Mouse (Mus musculus) liver, embryonic 11.5 days (tissue): ENCODE measurements around the gene Tmprss12. TPM values are rescaled to one million over a fixed set of nuclear protein-coding genes. Genes with fewer than 3 reads are reported as not detected.
A peak's percentile ranks its signal among the peaks of the same experiment; 100 is the strongest.
"Not testable (repeated sequence)": the region's sequence is repeated elsewhere in the genome, so short reads cannot be mapped to it uniquely, and the experiment has no call there.

Source experiments
- ATAC-seq: fragments of 200-750 bp; cut with Nextera tagmentation; replicated peaks from 2 replicates; pipeline ENCODE4 v1.8.0; 2017; ENCODE audit warnings: moderate number of reproducible peaks, mild to moderate bottlenecking, moderate TSS enrichment, moderate library complexity; ENCODE audit not compliant: low FRiP score
- DNase-seq: peaks from one replicate; pipeline ENCODE4 v3.0.0-alpha.2; 2017; ENCODE audit warnings: low spot score
- H3K27ac ChIP-seq: fragments of 300-500 bp; sonication (generic); 2 replicates; pipeline ENCODE4 v1.5.1; 2014; ENCODE audit warnings: mild to moderate bottlenecking, low read depth, low read length, control low read depth
- H3K27me3 ChIP-seq: fragments of 300-500 bp; sonication (generic); replicated peaks from 2 replicates; pipeline ENCODE4 v1.6.1; 2014; ENCODE audit warnings: low read length, mixed read lengths; ENCODE audit not compliant: control insufficient read depth, insufficient read depth
- H3K36me3 ChIP-seq: fragments of 300-500 bp; sonication (generic); 2 replicates; pipeline ENCODE4 v1.6.1; 2014; ENCODE audit warnings: mild to moderate bottlenecking, low read length, moderate library complexity, mixed read lengths; ENCODE audit not compliant: control insufficient read depth, insufficient read depth
- H3K4me1 ChIP-seq: fragments of 300-500 bp; sonication (generic); replicated peaks from 2 replicates; pipeline ENCODE4 v1.6.1; 2014; ENCODE audit warnings: low read length, mixed read lengths; ENCODE audit not compliant: control insufficient read depth, insufficient read depth
- H3K4me2 ChIP-seq: fragments of 300-500 bp; sonication (generic); 2 replicates; pipeline ENCODE4 v1.6.1; 2014; ENCODE audit warnings: mild to moderate bottlenecking, control low read depth, moderate library complexity
- H3K4me3 ChIP-seq: fragments of 300-500 bp; sonication (generic); 2 replicates; pipeline ENCODE4 v1.5.1; 2014; ENCODE audit warnings: low read depth, low read length, control low read depth
- H3K9ac ChIP-seq: fragments of 300-500 bp; sonication (generic); 2 replicates; pipeline ENCODE4 v1.6.1; 2014; ENCODE audit warnings: low read depth, low read length, control low read depth
- H3K9me3 ChIP-seq: fragments of 300-500 bp; sonication (generic); 2 replicates; pipeline ENCODE4 v1.6.1; 2016; ENCODE audit warnings: low read length, inconsistent platforms, mixed read lengths; ENCODE audit not compliant: control insufficient read depth
- WGBS: fragments of 180-500 bp; shearing (Covaris S2); extraction: QIAGEN DNeasy Blood & Tissue Kit; methylation state at CpG from one replicate; pipeline ENCODE4 v1.1.7; 2014; 5-methylcytosine and 5-hydroxymethylcytosine counted together
- polyA plus RNA-seq: library from polyadenylated mRNA; unstranded; fragments of >200 nt; fragmentation: Nextera tagmentation; extraction: Ambion mirVana; gene quantifications from 2 replicates; pipeline ENCODE4 v1.2.1, GENCODE M21; 2014

Gene Tmprss12
- polyA plus RNA-seq, 1 experiment from 2014 or later = not detected

GRCm38 (mm10) chr15:100292326-100292725 lies 11.7 kb downstream of the Tmprss12 start:
- DNase-seq = no peak
- no peak overlapping the region for H3K9ac ChIP-seq
- 61% methylated on average over 7 of the region's 7 CpGs for WGBS
- no peaks in the 10 kb centered on the region for H3K4me1 ChIP-seq
- H3K4me3 ChIP-seq = no peak overlapping the region
- H3K4me2 ChIP-seq = no peak overlapping the region
- no peaks in the 10 kb centered on the region for H3K36me3 ChIP-seq
- no peak overlapping the region for H3K27ac ChIP-seq
- ATAC-seq = no peak
- no peaks in the 10 kb centered on the region for H3K27me3 ChIP-seq
- H3K9me3 ChIP-seq = no peaks in the 10 kb centered on the region

GRCm38 (mm10) chr15:100297856-100298255 lies 17.2 kb downstream of the Tmprss12 start:
- H3K4me3 ChIP-seq = no peak overlapping the region
- no peaks in the 10 kb centered on the region for H3K36me3 ChIP-seq
- WGBS = 73% methylated on average over 5 of the region's 5 CpGs
- no peak overlapping the region for H3K27ac ChIP-seq
- no peaks in the 10 kb centered on the region for H3K9me3 ChIP-seq
- H3K4me2 ChIP-seq = no peak overlapping the region
- no peak overlapping the region for H3K9ac ChIP-seq
- H3K27me3 ChIP-seq = no peaks in the 10 kb centered on the region
- DNase-seq (no peak), ATAC-seq (no peak)
- H3K4me1 ChIP-seq = peaks cover 7% of the 10 kb centered on the region; the same call in 1 of the 2 replicates

- H3K9me3 ChIP-seq = no peaks in the 10 kb centered on the region
- no peaks in the 10 kb centered on the region for H3K36me3 ChIP-seq
- no peak for DNase-seq
- no peak overlapping the region for H3K4me3 ChIP-seq
- no peaks in the 10 kb centered on the region for H3K27me3 ChIP-seq
- H3K4me1 ChIP-seq = peaks cover 15% of the 10 kb centered on the region
- no peak overlapping the region for H3K27ac ChIP-seq
- no peak for ATAC-seq
- H3K4me2 ChIP-seq = no peak overlapping the region
- 74% methylated on average over 6 of the region's 6 CpGs for WGBS
- no peak overlapping the region for H3K9ac ChIP-seq
Measured at GRCm38 (mm10) chr15:100300499-100300898, 19.9 kb downstream of the Tmprss12 start.

GRCm38 (mm10) chr15:100301556-100301955 lies 20.9 kb downstream of the Tmprss12 start:
- ATAC-seq (no peak), DNase-seq (no peak)
- H3K4me2 ChIP-seq = no peak overlapping the region
- no peaks in the 10 kb centered on the region for H3K27me3 ChIP-seq
- H3K9me3 ChIP-seq = no peaks in the 10 kb centered on the region
- H3K4me1 ChIP-seq = peaks cover 23% of the 10 kb centered on the region
- no peak overlapping the region for H3K9ac ChIP-seq
- H3K4me3 ChIP-seq = no peak overlapping the region
- no peak overlapping the region for H3K27ac ChIP-seq
- H3K36me3 ChIP-seq = no peaks in the 10 kb centered on the region
- 81% methylated on average over 15 of the region's 15 CpGs for WGBS

GRCm38 (mm10) chr15:100303428-100304018 lies 22.9 kb downstream of the Tmprss12 start:
- peak overlapping the region; percentile 82; the same call in 1 of the 2 replicates for H3K27ac ChIP-seq
- 51% methylated on average over 8 of the region's 8 CpGs for WGBS
- peak overlapping the region; percentile 61 for H3K4me3 ChIP-seq
- H3K36me3 ChIP-seq = no peaks in the 10 kb centered on the region
- ATAC-seq (no peak), DNase-seq (no peak)
- no peaks in the 10 kb centered on the region for H3K9me3 ChIP-seq
- H3K4me1 ChIP-seq = peaks cover 23% of the 10 kb centered on the region
- H3K27me3 ChIP-seq = no peaks in the 10 kb centered on the region
- peak overlapping the region; percentile 87 for H3K4me2 ChIP-seq
- no peak overlapping the region for H3K9ac ChIP-seq

GRCm38 (mm10) chr15:100304019-100304991 lies 23.7 kb downstream of the Tmprss12 start, which contains the start of gene Mettl7a1:
TSS of gene Mettl7a1 (plus strand) at chr15:100304140.
- no peaks in the 10 kb centered on the region for H3K36me3 ChIP-seq
- H3K9ac ChIP-seq = peak within 1 kb of the TSS; percentile 70
- peak within 1 kb of the TSS; percentile 87 for H3K4me2 ChIP-seq
- ATAC-seq (peak; percentile 75), DNase-seq (peak; percentile 72)
- no peaks in the 10 kb centered on the region for H3K9me3 ChIP-seq
- 2% methylated on average over 25 of the region's 30 CpGs for WGBS
- peak within 1 kb of the TSS; percentile 61 for H3K4me3 ChIP-seq
- no peaks in the 10 kb centered on the region for H3K27me3 ChIP-seq
- peaks cover 23% of the 10 kb centered on the region for H3K4me1 ChIP-seq
- H3K27ac ChIP-seq = peak within 1 kb of the TSS; percentile 82

- WGBS = 69% methylated on average over 2 of the region's 2 CpGs
- Histone ChIP-seq H3K4me3 (peak overlapping the region; percentile 7; the same call in 1 of the 2 replicates), H3K27me3 (no peaks in the 10 kb centered on the region), H3K4me1 (peaks cover 17% of the 10 kb centered on the region), H3K9me3 (no peaks in the 10 kb centered on the region), H3K27ac (no peak overlapping the region), H3K36me3 (no peaks in the 10 kb centered on the region), H3K4me2 (no peak overlapping the region; the same call in 1 of the 2 replicates), H3K9ac (no peak overlapping the region)
- DNase-seq (no peak), ATAC-seq (no peak)
Measured at GRCm38 (mm10) chr15:100306201-100306600, 25.6 kb downstream of the Tmprss12 start.

GRCm38 (mm10) chr15:100307438-100308096 lies 26.9 kb downstream of the Tmprss12 start:
- H3K4me3 ChIP-seq, DNase-seq, H3K27ac ChIP-seq, H3K36me3 ChIP-seq, H3K9me3 ChIP-seq, ATAC-seq, H3K9ac ChIP-seq, H3K27me3 ChIP-seq, H3K4me2 ChIP-seq: not testable (repeated sequence)
- peaks cover 17% of the 10 kb centered on the region for H3K4me1 ChIP-seq
- WGBS = 35% methylated on average over 10 of the region's 11 CpGs
